Mouse (Mus musculus) lung, postnatal 0 days (tissue): ENCODE data around the gene Gm20388. TPM values are rescaled to one million over a fixed set of nuclear protein-coding genes. Genes with fewer than 3 reads are reported as not detected.

Experiments used
- ATAC-seq: fragments of 200-750 bp; cut with Nextera tagmentation; 2 replicates; pipeline ENCODE4 v1.8.0; 2017; ENCODE audit warnings: moderate library complexity
- DNase-seq: peaks from one replicate; pipeline ENCODE4 v3.0.0-alpha.2; 2016; ENCODE audit warnings: low spot score
- H3K27ac ChIP-seq: fragments of 300-500 bp; sonication (generic); 2 replicates; pipeline ENCODE4 v1.5.1; 2014; ENCODE audit warnings: antibody characterized with exemption, mild to moderate bottlenecking, low read length, mixed read lengths
- H3K27me3 ChIP-seq: fragments of 300-500 bp; sonication (generic); replicated peaks from 2 replicates; pipeline ENCODE4 v1.6.1; 2014; ENCODE audit warnings: low read length, mixed read lengths; ENCODE audit not compliant: insufficient read depth
- H3K36me3 ChIP-seq: fragments of 300-500 bp; sonication (generic); 2 replicates; pipeline ENCODE4 v1.6.1; 2014; ENCODE audit warnings: low read length, mixed read lengths; ENCODE audit not compliant: insufficient read depth
- H3K4me1 ChIP-seq: fragments of 300-500 bp; sonication (generic); 2 replicates; pipeline ENCODE4 v1.6.1; 2014; ENCODE audit warnings: antibody characterized with exemption, low read depth, low read length, mixed read lengths; ENCODE audit not compliant: insufficient read depth
- H3K4me2 ChIP-seq: fragments of 300-500 bp; sonication (generic); replicated peaks from 2 replicates; pipeline ENCODE4 v1.6.1; 2014; ENCODE audit warnings: low read depth, mild to moderate bottlenecking, low read length, moderate library complexity, mixed read lengths
- H3K4me3 ChIP-seq: fragments of 300-500 bp; sonication (generic); 2 replicates; pipeline ENCODE4 v1.5.1; 2014; ENCODE audit warnings: low read depth, low read length
- H3K9ac ChIP-seq: fragments of 300-500 bp; sonication (generic); replicated peaks from 2 replicates; pipeline ENCODE4 v1.6.1; 2014; ENCODE audit warnings: low read depth, mild to moderate bottlenecking
- H3K9me3 ChIP-seq: fragments of 300-500 bp; sonication (generic); 2 replicates; pipeline ENCODE4 v1.6.1; 2016; ENCODE audit warnings: low read length, mixed read lengths
- CTCF ChIP-seq: IDR thresholded peaks from 2 replicates; pipeline ENCODE4 v1.5.1; 2016; ENCODE audit warnings: antibody characterized with exemption, mild to moderate bottlenecking
- EP300 ChIP-seq: IDR thresholded peaks from 2 replicates; pipeline ENCODE4 v1.6.1; 2016; ENCODE audit warnings: antibody characterized with exemption, mild to moderate bottlenecking, control low read depth
- WGBS: fragments of 180-500 bp; shearing (Covaris S2); extraction: QIAGEN DNeasy Blood & Tissue Kit; methylation state at CpG from one replicate; pipeline ENCODE4 v1.1.7; 2014; 5-methylcytosine and 5-hydroxymethylcytosine counted together
- polyA plus RNA-seq: library from polyadenylated mRNA; unstranded; fragments of >200 nt; fragmentation: Nextera tagmentation; extraction: Ambion mirVana; gene quantifications from 2 replicates; pipeline ENCODE4 v1.2.1, GENCODE M21; 2015

Gene Gm20388
- polyA plus RNA-seq, 1 experiment from 2014 or later: not detected

- 49% methylated on average over 5 of the region's 5 CpGs for whole genome bisulfite sequencing
- ATAC-seq: no peak
- no peak overlapping the region for H3K9ac ChIP-seq
- H3K4me3 ChIP-seq: no peak overlapping the region
- no peak overlapping the region for H3K4me2 ChIP-seq
- peaks cover 25% of the 10 kb centered on the region; the same call in 1 of the 2 replicates for H3K4me1 ChIP-seq
- no peak overlapping the region for H3K27ac ChIP-seq
- DNase-seq: no peak
- H3K27me3 ChIP-seq: no peaks in the 10 kb centered on the region
- H3K9me3 ChIP-seq: no peaks in the 10 kb centered on the region
- H3K36me3 ChIP-seq: no peaks in the 10 kb centered on the region
- TF ChIP-seq CTCF (no peak), EP300 (no peak)
Observed at GRCm38 (mm10) chr8:120510863-120511457, 600.3 kb downstream of the Gm20388 start.

GRCm38 (mm10) chr8:120511737-120512136 is 601.1 kb downstream of the Gm20388 start:
- Histone ChIP-seq H3K9me3 (no peaks in the 10 kb centered on the region), H3K4me1 (peaks cover 21% of the 10 kb centered on the region; the same call in 1 of the 2 replicates), H3K4me3 (no peak overlapping the region), H3K36me3 (no peaks in the 10 kb centered on the region), H3K27me3 (no peaks in the 10 kb centered on the region), H3K27ac (no peak overlapping the region), H3K4me2 (no peak overlapping the region), H3K9ac (no peak overlapping the region)
- no peak for TF ChIP-seq EP300
- no peak for TF ChIP-seq CTCF
- DNase-seq (no peak), ATAC-seq (no peak)
- 51% methylated on average over 8 of the region's 8 CpGs for WGBS

GRCm38 (mm10) chr8:120512326-120512725 is 601.7 kb downstream of the Gm20388 start:
- Histone ChIP-seq H3K27ac (no peak overlapping the region), H3K9ac (no peak overlapping the region), H3K9me3 (no peaks in the 10 kb centered on the region), H3K4me3 (no peak overlapping the region), H3K27me3 (no peaks in the 10 kb centered on the region), H3K4me2 (no peak overlapping the region), H3K36me3 (no peaks in the 10 kb centered on the region), H3K4me1 (peaks cover 21% of the 10 kb centered on the region; the same call in 1 of the 2 replicates)
- ATAC-seq: no peak
- TF ChIP-seq EP300: no peak
- no peak for TF ChIP-seq CTCF
- DNase-seq: no peak
- 64% methylated on average over 11 of the region's 11 CpGs for whole genome bisulfite sequencing

GRCm38 (mm10) chr8:120513145-120513544 is 602.5 kb downstream of the Gm20388 start:
- Histone ChIP-seq H3K36me3 (no peaks in the 10 kb centered on the region), H3K4me2 (no peak overlapping the region), H3K9me3 (no peaks in the 10 kb centered on the region), H3K27ac (no peak overlapping the region), H3K4me1 (peaks cover 21% of the 10 kb centered on the region; the same call in 1 of the 2 replicates), H3K9ac (no peak overlapping the region), H3K4me3 (no peak overlapping the region), H3K27me3 (no peaks in the 10 kb centered on the region)
- 90% methylated on average over 6 of the region's 6 CpGs for WGBS
- TF ChIP-seq EP300: no peak
- no peak for TF ChIP-seq CTCF
- ATAC-seq (no peak), DNase-seq (no peak)

- Histone ChIP-seq H3K9me3 (no peaks in the 10 kb centered on the region), H3K27me3 (no peaks in the 10 kb centered on the region), H3K9ac (no peak overlapping the region), H3K27ac (no peak overlapping the region), H3K4me2 (no peak overlapping the region), H3K4me3 (no peak overlapping the region), H3K4me1 (peaks cover 19% of the 10 kb centered on the region; the same call in 1 of the 2 replicates), H3K36me3 (no peaks in the 10 kb centered on the region)
- 65% methylated on average over 25 of the region's 26 CpGs for WGBS
- TF ChIP-seq CTCF: no peak
- no peak for TF ChIP-seq EP300
- no peak for DNase-seq
- ATAC-seq: no peak
Observed at GRCm38 (mm10) chr8:120513638-120514461, 603.2 kb downstream of the Gm20388 start.

- Histone ChIP-seq H3K4me3 (no peak overlapping the region), H3K9ac (no peak overlapping the region), H3K27me3 (no peaks in the 10 kb centered on the region), H3K27ac (no peak overlapping the region), H3K4me2 (no peak overlapping the region), H3K36me3 (no peaks in the 10 kb centered on the region), H3K4me1 (peaks cover 8% of the 10 kb centered on the region; the same call in 1 of the 2 replicates), H3K9me3 (no peaks in the 10 kb centered on the region)
- WGBS: 98% methylated on average over 2 of the region's 2 CpGs
- no peak for TF ChIP-seq CTCF
- no peak for TF ChIP-seq EP300
- ATAC-seq: no peak
- DNase-seq: no peak
Observed at GRCm38 (mm10) chr8:120515214-120515613, 604.6 kb downstream of the Gm20388 start.
